13 mouse cellular contexts compared by ENCODE assay signal in the genomic region with DNA sequence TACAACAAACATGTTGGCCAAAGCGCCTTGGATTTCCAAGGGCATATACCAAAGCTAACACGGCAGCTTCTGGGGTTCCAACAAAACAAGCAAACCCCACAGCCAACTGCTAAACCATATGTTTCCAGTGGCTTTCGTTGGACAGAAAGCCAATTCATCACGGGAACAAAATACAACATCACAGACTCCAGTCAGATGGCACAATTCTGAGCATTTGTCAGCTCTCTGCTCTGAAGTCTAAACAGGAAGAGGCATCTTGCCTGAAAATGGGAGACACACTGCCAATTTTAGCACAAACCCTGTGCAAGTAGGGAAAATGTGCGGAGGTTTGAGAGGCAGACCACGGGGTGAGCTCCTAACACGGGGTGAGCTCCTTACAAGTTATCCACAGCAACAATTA.
DNase-seq lines count a peak whose midpoint lies in the region; ATAC-seq and TF ChIP-seq lines count a peak whose summit lies in the region.
"Had no signal": no experiment of that assay in that cellular context is flagged by ENCODE, and none has a peak within 500 bp of the region (broad histone marks: within the 10 kb centered on the region; RNA-seq: fewer than 3 reads in every experiment).

No protein-coding gene starts in this region.

- H3K27ac ChIP-seq in cerebellum, adult 2 months (ENCODE audit: insufficient read depth, low read length), result no peak overlapping the region
- H3K27ac ChIP-seq in forebrain, embryonic 16.5 days (ENCODE audit: low read length), result no peak overlapping the region
- H3K27ac ChIP-seq: limb, embryonic 13.5 days; macrophage; stomach, postnatal 0 days had no signal

- H3K27me3 ChIP-seq in cerebellum, adult 2 months (ENCODE audit: control insufficient read depth, insufficient read depth, low read length), result no peaks in the 10 kb centered on the region
- peaks cover 7% of the 10 kb centered on the region; the same call in 1 of the 2 replicates for H3K27me3 ChIP-seq in forebrain, embryonic 16.5 days (replicated peaks; ENCODE audit: control insufficient read depth, insufficient read depth, low read length)
- H3K27me3 ChIP-seq: limb, embryonic 13.5 days had no signal

- ATAC-seq in forebrain, embryonic 16.5 days, result peak; percentile 75

- TF ChIP-seq CTCF in cerebellum, adult 2 months (IDR thresholded peaks at IDR 0.05; ENCODE audit: borderline replicate concordance, insufficient read depth, low read depth, low read length), result no peak

- TF ChIP-seq POLR2A in cerebellum, adult 2 months (IDR thresholded peaks at IDR 0.05; ENCODE audit: borderline replicate concordance, insufficient read depth, low read length), result no peak

- WGBS in cerebellum, adult 2 months, result 3% methylated on average over 7 of the region's 7 CpGs
- 60% methylated on average over 7 of the region's 7 CpGs for WGBS in forebrain, embryonic 16.5 days

- peak; percentile 89 for DNase-seq in heart, adult 11 months
- no peak for DNase-seq in heart, postnatal 14 days
- DNase-seq in cerebellum, adult 2 months, result peak; percentile 38 to 74
- DNase-seq in left cerebral cortex, postnatal 25 days (ENCODE audit: low spot score in 2 of 2), result peak; percentile 27 to 71
- no peak for DNase-seq in ovary, postnatal 14 days (ENCODE audit: low spot score)
- no peak for DNase-seq in liver
- DNase-seq in urinary bladder, postnatal 14 days (ENCODE audit: low spot score), result no peak
- DNase-seq: adrenal gland, postnatal 36 days; retina, postnatal 1 day had no signal

- no peak overlapping the region for H3K4me3 ChIP-seq in cerebellum, adult 2 months (replicated peaks; ENCODE audit: insufficient read depth, low read depth, low read length)
- no peak overlapping the region for H3K4me3 ChIP-seq in forebrain, embryonic 16.5 days (replicated peaks; ENCODE audit: low read length)
- H3K4me3 ChIP-seq: limb, embryonic 13.5 days had no signal

- intact Hi-C loops in heart, postnatal 14 days (cut with DNase I), result no loop called here
- intact Hi-C loops in left cerebral cortex, postnatal 25 days (cut with DNase I), result no loop called here

- H3K4me1 ChIP-seq in cerebellum, adult 2 months (ENCODE audit: control insufficient read depth, insufficient read depth, low read length), result peaks cover 5% of the 10 kb centered on the region
- H3K4me1 ChIP-seq in forebrain, embryonic 16.5 days (replicated peaks; ENCODE audit: control insufficient read depth, insufficient read depth, low read length), result peaks cover 6% of the 10 kb centered on the region; the same call in 1 of the 2 replicates

- no peaks in the 10 kb centered on the region for H3K36me3 ChIP-seq in forebrain, embryonic 16.5 days (ENCODE audit: control insufficient read depth, insufficient read depth)
- H3K36me3 ChIP-seq: limb, embryonic 13.5 days had no signal

- no peaks in the 10 kb centered on the region for H3K9me3 ChIP-seq in forebrain, embryonic 16.5 days (ENCODE audit: control insufficient read depth, low read length)
- H3K9me3 ChIP-seq: limb, embryonic 13.5 days had no signal

- no peak overlapping the region for H3K4me2 ChIP-seq in forebrain, embryonic 16.5 days (ENCODE audit: low read length)
- H3K4me2 ChIP-seq: limb, embryonic 13.5 days had no signal

- no peak overlapping the region for H3K9ac ChIP-seq in forebrain, embryonic 16.5 days (replicated peaks; ENCODE audit: low read depth, low read length)
- H3K9ac ChIP-seq: limb, embryonic 13.5 days had no signal

Comparison
In these comparisons a context has a peak if more than half of its experiments do, and no peak if none do; other contexts are left out.
1. DNase-seq: peak in heart, adult 11 months (single experiment), cerebellum, adult 2 months (2 of 2) and left cerebral cortex, postnatal 25 days (2 of 2); none in heart, postnatal 14 days (0 of 2), ovary, postnatal 14 days (single experiment), liver (single experiment) and urinary bladder, postnatal 14 days (single experiment).